In genomic region chr5:103393752-103394151, GRCm38 (mm10) we compare ENCODE assay signal across 17 mouse cellular contexts. TPM values are rescaled to one million over a fixed set of nuclear protein-coding genes. Genes with fewer than 3 reads are reported as not detected.
DNase-seq lines count a peak whose midpoint lies in the region; ATAC-seq and TF ChIP-seq lines count a peak whose summit lies in the region.
"Had no signal": no experiment of that assay in that cellular context is flagged by ENCODE, and none has a peak within 500 bp of the region (broad histone marks: within the 10 kb centered on the region; RNA-seq: fewer than 3 reads in every experiment).

No protein-coding gene starts in this region.

- H3K27me3 ChIP-seq in forebrain, embryonic 13.5 days, result no peaks in the 10 kb centered on the region
- no peaks in the 10 kb centered on the region for H3K27me3 ChIP-seq in forebrain, embryonic 12.5 days
- H3K27me3 ChIP-seq in lung, embryonic 14.5 days (ENCODE audit: insufficient read depth, low read length), result no peaks in the 10 kb centered on the region
- no peaks in the 10 kb centered on the region for H3K27me3 ChIP-seq in embryonic facial prominence, embryonic 15.5 days
- no peaks in the 10 kb centered on the region for H3K27me3 ChIP-seq in neural tube, embryonic 13.5 days
- H3K27me3 ChIP-seq: hindbrain, embryonic 15.5 days had no signal

- H3K4me1 ChIP-seq in forebrain, embryonic 13.5 days, result peaks cover 10% of the 10 kb centered on the region
- peaks cover 18% of the 10 kb centered on the region for H3K4me1 ChIP-seq in forebrain, embryonic 12.5 days
- peaks cover 8% of the 10 kb centered on the region; the same call in 1 of the 2 replicates for H3K4me1 ChIP-seq in lung, embryonic 14.5 days (ENCODE audit: insufficient read depth)
- 0 out of 2 replicates have a peak, but pooled peaks cover 4% of the 10 kb centered on the region for H3K4me1 ChIP-seq in embryonic facial prominence, embryonic 15.5 days
- peaks cover 10% of the 10 kb centered on the region for H3K4me1 ChIP-seq in neural tube, embryonic 13.5 days (replicated peaks)
- H3K4me1 ChIP-seq: liver, embryonic 13.5 days had no signal

- no peak overlapping the region for H3K4me3 ChIP-seq in forebrain, embryonic 13.5 days
- H3K4me3 ChIP-seq in forebrain, embryonic 12.5 days (replicated peaks), result no peak overlapping the region
- no peak overlapping the region for H3K4me3 ChIP-seq in lung, embryonic 14.5 days (ENCODE audit: low read depth, low read length)
- H3K4me3 ChIP-seq in embryonic facial prominence, embryonic 15.5 days (replicated peaks), result no peak overlapping the region
- no peak overlapping the region for H3K4me3 ChIP-seq in neural tube, embryonic 13.5 days
- H3K4me3 ChIP-seq: erythroblast, embryonic 14.5 days; hindbrain, embryonic 15.5 days; layer of hippocampus, adult 2 months; liver, embryonic 13.5 days had no signal

- no peak for ATAC-seq in forebrain, embryonic 13.5 days
- no peak for ATAC-seq in forebrain, embryonic 12.5 days (ENCODE audit: low FRiP score)
- ATAC-seq in lung, embryonic 14.5 days (ENCODE audit: insufficient read depth), result no peak
- ATAC-seq in embryonic facial prominence, embryonic 15.5 days (ENCODE audit: insufficient number of reproducible peaks, low FRiP score, low TSS enrichment, low read depth), result no peak
- no peak for ATAC-seq in neural tube, embryonic 13.5 days (ENCODE audit: low read depth)

- H3K9ac ChIP-seq in forebrain, embryonic 13.5 days, result no peak overlapping the region
- H3K9ac ChIP-seq in forebrain, embryonic 12.5 days, result no peak overlapping the region
- H3K9ac ChIP-seq in lung, embryonic 14.5 days, result no peak overlapping the region
- H3K9ac ChIP-seq in embryonic facial prominence, embryonic 15.5 days, result no peak overlapping the region
- no peak overlapping the region for H3K9ac ChIP-seq in neural tube, embryonic 13.5 days
- H3K9ac ChIP-seq: hindbrain, embryonic 15.5 days; liver, embryonic 13.5 days had no signal

- no peaks in the 10 kb centered on the region for H3K9me3 ChIP-seq in forebrain, embryonic 13.5 days (replicated peaks)
- H3K9me3 ChIP-seq in forebrain, embryonic 12.5 days, result no peaks in the 10 kb centered on the region
- H3K9me3 ChIP-seq in lung, embryonic 14.5 days (ENCODE audit: low read depth, low read length), result no peaks in the 10 kb centered on the region
- H3K9me3 ChIP-seq in embryonic facial prominence, embryonic 15.5 days (replicated peaks), result no peaks in the 10 kb centered on the region
- no peaks in the 10 kb centered on the region for H3K9me3 ChIP-seq in neural tube, embryonic 13.5 days
- H3K9me3 ChIP-seq: hindbrain, embryonic 15.5 days; liver, embryonic 13.5 days had no signal

- DNase-seq in lung, embryonic 14.5 days, result peak; percentile 39
- no peak for DNase-seq in lung, postnatal 25 days (ENCODE audit: low spot score)
- no peak for DNase-seq in urinary bladder, postnatal 4 days (ENCODE audit: low spot score in 2 of 2)
- DNase-seq in ovary, postnatal 14 days (ENCODE audit: low spot score), result no peak
- DNase-seq: adrenal gland, postnatal 25 days; cerebellum, postnatal 36 days; gastrocnemius, postnatal 10 days; liver, embryonic 13.5 days; spleen, adult 18-20 months had no signal

- H3K27ac ChIP-seq in forebrain, embryonic 13.5 days, result no peak overlapping the region
- no peak overlapping the region for H3K27ac ChIP-seq in forebrain, embryonic 12.5 days
- H3K27ac ChIP-seq in lung, embryonic 14.5 days (ENCODE audit: low read depth), result no peak overlapping the region; the same call in 1 of the 2 replicates
- H3K27ac ChIP-seq in embryonic facial prominence, embryonic 15.5 days (replicated peaks), result 0 out of 2 replicates have a peak overlapping the region, but pooled peaks have one; percentile 12
- H3K27ac ChIP-seq in neural tube, embryonic 13.5 days (replicated peaks), result no peak overlapping the region
- H3K27ac ChIP-seq: hindbrain, embryonic 15.5 days; layer of hippocampus, adult 2 months; liver, embryonic 13.5 days had no signal

- 0 out of 2 replicates have a peak overlapping the region, but pooled peaks have one; percentile 4 for H3K4me2 ChIP-seq in forebrain, embryonic 13.5 days
- no peak overlapping the region; the same call in 1 of the 2 replicates for H3K4me2 ChIP-seq in forebrain, embryonic 12.5 days
- peak overlapping the region; percentile 8; the same call in 1 of the 2 replicates for H3K4me2 ChIP-seq in lung, embryonic 14.5 days
- H3K4me2 ChIP-seq in embryonic facial prominence, embryonic 15.5 days (replicated peaks), result no peak overlapping the region
- 0 out of 2 replicates have a peak overlapping the region, but pooled peaks have one; percentile 14 for H3K4me2 ChIP-seq in neural tube, embryonic 13.5 days
- H3K4me2 ChIP-seq: heart, embryonic 11.5 days; hindbrain, embryonic 15.5 days; liver, embryonic 13.5 days had no signal

- WGBS in forebrain, embryonic 13.5 days, result 30% methylated on average over 16 of the region's 16 CpGs
- WGBS in forebrain, embryonic 12.5 days, result 34% methylated on average over 16 of the region's 16 CpGs
- WGBS in lung, embryonic 14.5 days, result 34% methylated on average over 16 of the region's 16 CpGs
- 51% methylated on average over 16 of the region's 16 CpGs for WGBS in embryonic facial prominence, embryonic 15.5 days
- 30% methylated on average over 16 of the region's 16 CpGs for WGBS in neural tube, embryonic 13.5 days

- TF ChIP-seq CTCF in lung, embryonic 14.5 days (IDR thresholded peaks at IDR 0.05; ENCODE audit: low read depth), result no peak

- no peaks in the 10 kb centered on the region for H3K36me3 ChIP-seq in forebrain, embryonic 13.5 days (ENCODE audit: poor library complexity, severe bottlenecking)
- H3K36me3 ChIP-seq in forebrain, embryonic 12.5 days (replicated peaks), result no peaks in the 10 kb centered on the region
- no peaks in the 10 kb centered on the region for H3K36me3 ChIP-seq in lung, embryonic 14.5 days (ENCODE audit: insufficient read depth)
- no peaks in the 10 kb centered on the region for H3K36me3 ChIP-seq in embryonic facial prominence, embryonic 15.5 days
- no peaks in the 10 kb centered on the region for H3K36me3 ChIP-seq in neural tube, embryonic 13.5 days
- H3K36me3 ChIP-seq: hindbrain, embryonic 15.5 days; liver, embryonic 13.5 days had no signal

RNA-seq across cellular contexts. Expression of gene Ptpn13, which starts 31.2 kb away (rescaled TPM):
- polyA plus RNA-seq in forebrain, embryonic 13.5 days (2015; fragmentation: Nextera tagmentation; extraction: Ambion mirVana), result 4.9 and 5.2 TPM in 2 replicates
- polyA plus RNA-seq in forebrain, embryonic 12.5 days (2016; fragmentation: Nextera tagmentation; extraction: Ambion mirVana), result 13.8 and 14.4 TPM in 2 replicates
- polyA plus RNA-seq in lung, embryonic 14.5 days (2014; fragmentation: Nextera tagmentation; extraction: Ambion mirVana), result 15.7 and 16.2 TPM in 2 replicates
- 22.7 and 23.3 TPM in 2 replicates for polyA plus RNA-seq in embryonic facial prominence, embryonic 15.5 days (2015; fragmentation: Nextera tagmentation; extraction: Ambion mirVana)
- 6.6 and 8.1 TPM in 2 replicates for polyA plus RNA-seq in neural tube, embryonic 13.5 days (2015; fragmentation: Nextera tagmentation; extraction: Ambion mirVana)

Comparison
In these comparisons a context has a peak if more than half of its experiments do, and no peak if none do; other contexts are left out.
1. H3K4me2 ChIP-seq: peak in forebrain, embryonic 13.5 days (single experiment), lung, embryonic 14.5 days (single experiment) and neural tube, embryonic 13.5 days (single experiment); none in forebrain, embryonic 12.5 days (single experiment) and embryonic facial prominence, embryonic 15.5 days (single experiment).